ENCODE assay signal across 8 mouse cellular contexts in genomic region chr7:139020884-139021283, GRCm38 (mm10).
DNase-seq lines count a peak whose midpoint lies in the region; ATAC-seq lines count a peak whose summit lies in the region.

No protein-coding gene starts in this region.

- WGBS in hindbrain, embryonic 10.5 days: 5% methylated on average over 19 of the region's 20 CpGs
- WGBS in hindbrain, embryonic 16.5 days: 9% methylated on average over 14 of the region's 20 CpGs
- 7% methylated on average over 20 of the region's 20 CpGs for WGBS in forebrain, embryonic 12.5 days

- peak; percentile 35 for DNase-seq in hindbrain, embryonic 10.5 days (ENCODE audit: low spot score)
- peak; percentile 37 for DNase-seq in kidney, postnatal 14 days
- DNase-seq in retina, postnatal 1 day: peak; percentile 42
- DNase-seq in urinary bladder, adult 2 months (ENCODE audit: low spot score): no peak
- DNase-seq in layer of hippocampus, postnatal 36 days: no peak
- DNase-seq in right cerebral cortex, adult 18-20 months: no peak

- no peaks in the 10 kb centered on the region for H3K36me3 ChIP-seq in hindbrain, embryonic 10.5 days
- 0 out of 2 replicates have a peak, but pooled peaks cover 3% of the 10 kb centered on the region for H3K36me3 ChIP-seq in hindbrain, embryonic 16.5 days (ENCODE audit: control insufficient read depth, insufficient read depth, low read length)
- H3K36me3 ChIP-seq in forebrain, embryonic 12.5 days (replicated peaks): no peaks in the 10 kb centered on the region

- H3K4me1 ChIP-seq in hindbrain, embryonic 10.5 days (replicated peaks): peaks cover 28% of the 10 kb centered on the region
- H3K4me1 ChIP-seq in hindbrain, embryonic 16.5 days (ENCODE audit: control insufficient read depth, insufficient read depth, low read depth, low read length): peaks cover 6% of the 10 kb centered on the region
- peaks cover 9% of the 10 kb centered on the region; the same call in 1 of the 2 replicates for H3K4me1 ChIP-seq in forebrain, embryonic 12.5 days

- peak overlapping the region; percentile 40 for H3K4me3 ChIP-seq in hindbrain, embryonic 10.5 days
- no peak overlapping the region for H3K4me3 ChIP-seq in hindbrain, embryonic 16.5 days (ENCODE audit: low read length)
- peak overlapping the region; percentile 3; the same call in 1 of the 2 replicates for H3K4me3 ChIP-seq in forebrain, embryonic 12.5 days (replicated peaks)

- H3K9me3 ChIP-seq in hindbrain, embryonic 10.5 days: no peaks in the 10 kb centered on the region
- no peaks in the 10 kb centered on the region for H3K9me3 ChIP-seq in hindbrain, embryonic 16.5 days (ENCODE audit: control insufficient read depth, low read length)
- no peaks in the 10 kb centered on the region for H3K9me3 ChIP-seq in forebrain, embryonic 12.5 days

- ATAC-seq in hindbrain, embryonic 16.5 days: no peak
- ATAC-seq in forebrain, embryonic 12.5 days (ENCODE audit: low FRiP score): no peak

- H3K27me3 ChIP-seq in hindbrain, embryonic 10.5 days (ENCODE audit: insufficient read depth, poor library complexity, severe bottlenecking): peaks cover 13% of the 10 kb centered on the region
- H3K27me3 ChIP-seq in hindbrain, embryonic 16.5 days (replicated peaks; ENCODE audit: control insufficient read depth, insufficient read depth, low read length): no peaks in the 10 kb centered on the region
- peaks cover 3% of the 10 kb centered on the region; the same call in 1 of the 2 replicates for H3K27me3 ChIP-seq in forebrain, embryonic 12.5 days

- no peak overlapping the region for H3K9ac ChIP-seq in hindbrain, embryonic 16.5 days (ENCODE audit: low read depth, low read length)
- H3K9ac ChIP-seq in forebrain, embryonic 12.5 days: no peak overlapping the region

- H3K27ac ChIP-seq in hindbrain, embryonic 10.5 days: no peak overlapping the region
- no peak overlapping the region for H3K27ac ChIP-seq in hindbrain, embryonic 16.5 days (ENCODE audit: low read depth, low read length)
- no peak overlapping the region for H3K27ac ChIP-seq in forebrain, embryonic 12.5 days

- no peak overlapping the region for H3K4me2 ChIP-seq in hindbrain, embryonic 16.5 days (ENCODE audit: low read length)
- H3K4me2 ChIP-seq in forebrain, embryonic 12.5 days: peak overlapping the region; percentile 39

Comparison
In these comparisons a context has a peak if more than half of its experiments do, and no peak if none do; other contexts are left out.
1. DNase-seq: peak in hindbrain, embryonic 10.5 days (single experiment), kidney, postnatal 14 days (single experiment) and retina, postnatal 1 day (single experiment); none in urinary bladder, adult 2 months (single experiment), layer of hippocampus, postnatal 36 days (0 of 2) and right cerebral cortex, adult 18-20 months (single experiment).